Mouse (Mus musculus): Measurements from ENCODE around the gene Gm20388.

The Gm20388 gene

GRCm38 (mm10) chr8:122726789-122727188 is 2816.1 kb downstream of the Gm20388 start:
- DNase-seq (ENCODE audit: low read depth): no peak

GRCm38 (mm10) chr8:122727412-122727811 is 2816.8 kb downstream of the Gm20388 start:
- no peak for DNase-seq (ENCODE audit: low read depth)

GRCm38 (mm10) chr8:122728630-122729029 is 2818.0 kb downstream of the Gm20388 start:
- DNase-seq (ENCODE audit: low read depth): no peak

DNA sequence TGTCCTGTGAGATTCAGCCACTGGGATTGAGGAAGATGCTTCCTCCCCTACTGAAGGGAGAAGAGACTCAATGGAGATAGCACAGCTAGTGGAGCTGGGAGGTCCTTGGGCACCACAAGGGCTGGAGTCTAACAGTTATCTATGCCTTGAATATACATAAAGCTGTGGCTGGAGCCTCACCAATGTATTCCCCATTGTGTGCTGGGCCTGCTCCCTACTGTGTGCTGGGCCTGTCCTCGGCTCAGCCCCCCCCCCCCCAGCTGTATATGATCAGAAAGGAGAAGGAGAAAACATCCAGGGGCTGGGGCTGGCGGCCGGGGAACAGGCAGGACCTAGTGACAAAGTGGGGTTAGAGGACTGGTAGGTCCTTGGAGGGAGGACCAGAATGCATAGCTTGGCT is 2824.5 kb downstream of the Gm20388 start:
- DNase-seq (ENCODE audit: low read depth): no peak

- DNase-seq (ENCODE audit: low read depth): no peak
Measured at GRCm38 (mm10) chr8:122735542-122736473, 2825.2 kb downstream of the Gm20388 start.

DNA sequence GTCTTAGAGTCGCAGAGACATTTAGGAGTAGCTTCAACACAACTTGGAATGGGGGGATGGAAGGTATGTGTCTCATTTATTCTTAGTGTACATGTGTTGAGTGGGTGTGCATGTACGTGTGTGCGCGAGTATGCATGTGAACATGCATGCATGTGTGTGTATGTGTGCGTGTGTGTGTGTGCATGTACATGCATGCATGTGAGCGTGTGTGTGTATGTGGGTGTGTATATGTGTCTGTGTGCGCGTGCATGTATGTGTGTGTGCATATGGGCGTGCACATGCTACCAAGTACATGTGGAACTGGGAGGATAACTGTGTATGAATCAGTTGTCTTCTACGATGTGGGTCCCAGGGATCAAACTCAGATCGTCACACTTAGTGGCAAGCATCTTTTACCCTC is 2826.0 kb downstream of the Gm20388 start:
- no peak for DNase-seq (ENCODE audit: low read depth)

DNA sequence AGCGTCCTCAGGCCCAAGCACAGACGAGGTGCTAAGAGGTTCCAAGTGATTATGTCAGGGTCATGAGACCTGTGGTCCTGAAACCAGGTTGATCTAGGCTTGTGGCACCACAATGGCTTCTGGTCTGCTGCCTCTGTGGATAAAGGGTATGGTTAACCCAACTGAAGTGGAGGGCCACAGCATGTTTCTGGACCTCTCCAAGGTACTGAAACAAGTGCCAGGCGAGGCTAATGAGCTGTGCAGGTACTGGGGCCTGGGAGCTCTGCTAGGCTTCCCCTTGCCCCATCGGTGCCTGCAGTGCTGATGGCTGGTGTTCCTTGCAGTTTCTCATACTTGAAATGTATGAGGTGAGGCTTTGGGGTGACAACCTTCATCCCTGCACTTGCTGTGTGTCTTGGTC is 2826.4 kb downstream of the Gm20388 start:
- DNase-seq (ENCODE audit: low read depth): peak; percentile 62

- no peak for DNase-seq (ENCODE audit: low read depth)
Measured at GRCm38 (mm10) chr8:122737886-122738285, 2827.2 kb downstream of the Gm20388 start.

DNA sequence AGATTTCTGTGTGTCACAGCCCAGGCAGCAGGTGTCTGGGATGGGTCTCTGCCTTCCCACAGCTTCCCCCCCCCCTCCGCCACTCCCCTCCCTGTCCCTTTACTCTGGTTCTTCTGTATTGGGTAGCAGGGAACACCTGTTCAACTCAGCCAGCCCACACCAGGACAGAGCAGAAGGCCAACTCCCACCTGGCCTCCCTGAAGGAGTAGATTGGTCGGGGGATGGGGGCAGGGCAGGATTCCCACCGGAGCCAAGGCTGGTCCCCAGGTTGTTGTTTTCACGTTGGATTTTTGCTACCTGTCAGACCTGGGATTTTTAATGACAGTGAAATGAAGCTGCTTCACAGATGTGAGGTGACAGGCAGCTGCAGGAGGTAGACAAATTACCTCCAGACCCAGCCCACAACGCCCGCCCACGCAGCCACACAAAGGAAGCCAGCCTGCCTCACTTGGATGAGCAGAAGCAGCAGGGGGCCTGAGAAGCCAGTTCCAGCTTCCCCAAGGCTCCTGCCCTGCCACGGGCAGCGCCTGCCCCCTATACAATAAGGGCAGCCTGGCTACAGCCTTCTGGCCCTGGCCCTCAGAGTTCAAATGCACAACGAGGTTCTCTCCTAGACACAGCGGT is 2828.6 kb downstream of the Gm20388 start:
- no peak for DNase-seq (ENCODE audit: low read depth)

DNA sequence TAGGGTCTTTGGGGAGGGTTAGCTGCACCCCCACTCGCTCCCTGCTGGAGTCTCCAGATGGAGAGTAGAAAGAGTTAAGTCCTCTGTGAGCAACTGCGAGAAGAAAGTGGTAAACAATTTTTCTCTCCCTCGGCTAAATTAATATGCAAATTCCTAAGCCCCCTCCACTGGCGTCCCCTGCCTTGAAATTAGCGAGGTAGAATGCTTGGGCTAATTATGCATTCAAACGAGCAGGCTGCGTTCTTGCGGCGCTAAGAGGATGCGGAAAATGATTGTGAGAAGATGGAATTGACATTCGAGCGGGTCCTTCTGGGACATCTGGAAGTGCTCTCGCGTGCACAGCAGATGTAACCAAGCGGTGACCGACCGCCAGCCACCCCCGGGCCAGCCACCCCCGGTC is 2831.8 kb downstream of the Gm20388 start:
- no peak for DNase-seq (ENCODE audit: low read depth)

GRCm38 (mm10) chr8:122745022-122745749 is 2834.5 kb downstream of the Gm20388 start:
- no peak for DNase-seq (ENCODE audit: low read depth)

DNA sequence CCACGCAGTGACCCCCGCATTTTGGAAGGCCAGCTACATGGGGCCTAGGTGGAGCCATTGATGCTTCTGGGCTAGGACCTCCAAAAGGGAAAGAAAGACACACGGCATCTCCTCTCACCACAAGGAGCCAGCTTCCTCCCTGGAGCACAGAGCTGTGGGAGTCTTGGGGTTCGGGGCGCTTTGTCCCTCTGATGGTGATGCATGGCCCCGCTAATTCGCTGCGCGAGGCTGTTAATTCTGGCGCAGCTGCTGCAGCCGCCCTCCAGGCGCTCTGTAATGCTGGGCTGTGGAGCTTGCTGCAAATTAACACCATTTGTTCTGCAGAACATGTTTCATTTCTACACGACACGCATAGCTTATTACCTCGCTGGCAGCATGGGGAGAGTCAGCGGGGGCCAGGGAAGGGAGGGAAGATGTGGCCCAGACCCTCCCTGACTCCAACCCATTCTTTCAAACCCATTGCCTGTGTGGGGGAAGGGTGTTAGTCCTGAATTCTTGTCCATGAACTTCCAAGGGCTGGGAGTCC is 2835.2 kb downstream of the Gm20388 start:
- no peak for DNase-seq (ENCODE audit: low read depth)

- no peak for DNase-seq (ENCODE audit: low read depth)
Measured at GRCm38 (mm10) chr8:122746439-122746838, 2835.8 kb downstream of the Gm20388 start.

- DNase-seq (ENCODE audit: low read depth): no peak
Measured at GRCm38 (mm10) chr8:122747825-122748224, 2837.2 kb downstream of the Gm20388 start.

DNA sequence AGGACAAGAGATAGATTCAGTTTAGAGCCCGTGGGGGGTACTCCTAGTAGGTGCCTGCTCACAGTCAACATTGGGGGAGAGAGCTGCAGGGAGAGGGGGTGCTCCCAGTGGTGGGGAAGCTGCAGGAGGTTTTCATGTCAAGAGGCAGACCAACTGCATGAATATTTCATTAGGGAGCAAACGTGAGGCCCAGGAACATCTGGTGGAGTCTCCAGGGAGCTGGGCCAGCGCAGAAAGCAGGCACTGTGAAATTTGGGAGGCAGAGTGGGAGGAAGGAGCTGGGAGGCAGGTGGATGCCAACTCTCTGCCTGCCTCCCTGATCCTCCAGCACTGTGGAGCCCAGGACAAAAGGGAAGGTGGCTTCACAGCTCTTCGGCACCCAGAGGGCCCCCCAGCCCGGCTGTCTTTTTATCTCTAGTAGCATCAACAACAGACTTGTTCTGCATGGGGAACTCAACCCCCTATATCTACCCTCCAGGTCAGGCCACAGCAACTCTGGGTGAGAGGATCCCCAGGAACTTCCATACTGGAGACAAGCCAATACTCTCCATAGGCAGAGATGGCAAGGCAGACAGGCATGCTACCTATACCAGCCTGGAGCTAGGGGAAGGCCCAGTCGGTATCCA is 2838.8 kb downstream of the Gm20388 start:
- DNase-seq (ENCODE audit: low read depth): no peak

DNA sequence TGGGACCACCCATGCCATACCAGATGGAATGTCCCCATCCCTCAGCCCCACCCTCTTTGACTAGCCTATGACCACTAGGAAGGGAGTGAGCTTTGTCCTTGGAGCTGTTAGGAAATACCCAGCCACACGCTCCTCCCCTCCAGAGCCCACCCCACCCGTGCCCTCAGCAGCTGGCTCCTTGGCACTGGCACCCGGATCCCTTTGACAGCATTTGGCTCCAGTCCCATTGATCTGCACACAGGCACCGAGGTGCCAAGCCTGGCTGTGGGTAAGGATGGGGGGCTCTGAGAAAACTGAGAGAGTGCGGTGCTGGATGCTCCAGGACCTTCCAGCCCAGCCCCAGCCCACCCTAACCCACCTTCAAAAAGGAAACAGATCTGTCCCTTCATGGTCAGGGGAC is 2840.7 kb downstream of the Gm20388 start:
- DNase-seq (ENCODE audit: low read depth): no peak

GRCm38 (mm10) chr8:122752111-122752721 is 2841.6 kb downstream of the Gm20388 start:
- DNase-seq (ENCODE audit: low read depth): no peak

DNA sequence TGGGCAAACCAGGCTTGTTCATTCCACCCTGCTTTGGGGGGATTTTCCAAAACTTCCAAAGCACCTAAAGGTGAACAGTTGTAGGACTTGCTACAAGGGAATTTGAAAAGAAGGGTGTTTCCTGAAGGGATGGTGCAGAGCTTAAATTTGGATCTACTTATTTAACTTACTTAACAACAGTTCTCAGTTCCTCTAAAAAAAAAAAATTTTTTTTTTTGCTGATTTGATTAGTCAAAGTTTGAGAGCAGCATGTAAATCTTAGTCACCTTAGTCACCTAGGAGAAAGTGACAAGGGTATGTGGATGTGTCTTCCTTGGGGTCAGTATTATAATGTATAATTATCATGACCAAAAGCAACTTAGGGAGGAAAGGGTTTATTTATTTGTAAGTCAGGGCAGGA is 2848.0 kb downstream of the Gm20388 start:
- no peak for DNase-seq (ENCODE audit: low read depth)

GRCm38 (mm10) chr8:122760116-122760515 is 2849.5 kb downstream of the Gm20388 start:
- DNase-seq (ENCODE audit: low read depth): no peak

DNA sequence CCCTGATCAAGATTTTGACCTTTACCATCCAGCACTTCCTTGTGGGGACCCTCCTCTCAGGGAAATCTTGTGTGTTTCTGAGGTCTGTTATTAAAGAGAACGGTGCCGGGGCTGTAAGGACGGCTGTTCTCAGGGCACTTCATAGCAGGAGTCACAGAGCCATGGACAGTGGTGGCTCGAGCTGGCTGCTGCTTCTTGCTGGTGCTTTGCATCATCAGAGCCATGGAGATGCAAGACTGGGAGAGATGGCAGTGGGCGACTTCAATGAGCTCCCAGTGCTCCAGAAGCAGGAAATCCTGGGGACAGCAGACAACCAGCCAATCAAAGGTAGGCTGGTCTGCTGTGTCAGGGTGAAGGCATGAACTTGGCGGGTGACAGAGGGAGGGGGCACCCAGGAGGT is 2850.5 kb downstream of the Gm20388 start:
- DNase-seq (ENCODE audit: low read depth): no peak

DNA sequence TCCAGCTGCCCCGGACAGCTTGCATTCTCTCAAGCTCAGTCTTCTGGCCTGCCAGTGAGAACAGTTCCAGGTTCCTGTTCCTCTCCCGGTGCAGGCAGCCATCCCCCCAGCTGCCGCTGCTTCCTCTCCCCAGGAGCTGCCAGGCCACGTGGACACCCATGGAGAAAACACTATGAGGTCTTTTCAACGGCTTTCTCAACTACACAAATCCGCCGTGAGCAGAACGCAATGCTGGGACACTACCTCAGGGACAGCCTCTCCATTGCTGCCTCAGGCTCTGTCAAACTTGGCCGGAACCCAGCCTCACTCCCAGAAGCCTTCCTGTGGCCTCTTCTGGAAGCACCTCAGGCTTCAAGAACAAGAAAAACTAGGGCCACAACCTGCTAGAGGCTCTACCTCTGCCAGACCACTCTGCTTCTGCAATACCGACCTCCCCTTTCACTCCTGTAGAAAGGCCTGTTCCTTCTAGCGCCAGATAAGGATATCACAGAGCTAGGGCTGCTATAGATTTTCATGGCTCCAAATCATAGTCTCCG is 2852.2 kb downstream of the Gm20388 start:
- peak; percentile 8 for DNase-seq (ENCODE audit: low read depth)

Measured in NIH3T3 (cell line).